Mouse (Mus musculus) ES-Bruce4 (cell line): ENCODE data around the gene Polr3b. TPM values are rescaled to one million over a fixed set of nuclear protein-coding genes. Genes with fewer than 3 reads are reported as not detected.

Experiments
- H3K27ac ChIP-seq: 2 replicates; pipeline ENCODE4 v1.5.1; 2012; ENCODE audit warnings: low read length, inconsistent platforms; ENCODE audit not compliant: insufficient read depth
- H3K27me3 ChIP-seq: 2 replicates; pipeline ENCODE4 v1.6.1; 2012; ENCODE audit warnings: mild to moderate bottlenecking, low read length, inconsistent platforms; ENCODE audit not compliant: control insufficient read depth, poor library complexity, insufficient read depth, severe bottlenecking
- H3K36me3 ChIP-seq: 2 replicates; pipeline ENCODE4 v1.6.1; 2012; ENCODE audit warnings: inconsistent platforms, mild to moderate bottlenecking, low read length, moderate library complexity; ENCODE audit not compliant: control insufficient read depth, poor library complexity, insufficient read depth, severe bottlenecking
- H3K4me1 ChIP-seq: one replicate; pipeline ENCODE4 v1.8.1; 2011; ENCODE audit warnings: low read length; ENCODE audit not compliant: control insufficient read depth, insufficient read depth
- H3K4me3 ChIP-seq: 2 replicates; pipeline ENCODE4 v1.5.1; 2011; ENCODE audit warnings: low read depth, mild to moderate bottlenecking, low read length
- H3K9ac ChIP-seq: 2 replicates; pipeline ENCODE4 v1.6.1; 2012; ENCODE audit warnings: low read depth, mild to moderate bottlenecking, inconsistent platforms; ENCODE audit not compliant: poor library complexity, severe bottlenecking
- H3K9me3 ChIP-seq: replicated peaks from 2 replicates; pipeline ENCODE4 v1.6.1; 2012; ENCODE audit warnings: mild to moderate bottlenecking, low read length, inconsistent platforms; ENCODE audit not compliant: control insufficient read depth, poor library complexity, insufficient read depth, severe bottlenecking
- CTCF ChIP-seq: IDR thresholded peaks from one replicate; pipeline ENCODE4 v1.8.1; 2011; ENCODE audit warnings: low read depth, low read length
- EP300 ChIP-seq: IDR thresholded peaks from 2 replicates; pipeline ENCODE4 v1.6.1; 2011; ENCODE audit warnings: low read depth, low read length; ENCODE audit not compliant: insufficient read depth
- POLR2A ChIP-seq: IDR thresholded peaks from one replicate; pipeline ENCODE4 v1.8.1; 2011; ENCODE audit warnings: low read length; ENCODE audit not compliant: insufficient read depth
- polyA plus RNA-seq: library from polyadenylated mRNA; stranded (reverse); fragments of >200 nt; gene quantifications from 2 replicates; pipeline ENCODE4 v1.2.4, GENCODE M21; 2011; ENCODE audit warnings: low read depth; ENCODE audit not compliant: missing spikeins, insufficient read depth, insufficient read length

The Polr3b gene
- polyA plus RNA-seq, 1 experiment: 45.8 TPM

- no peaks in the 10 kb centered on the region for H3K36me3 ChIP-seq
- H3K9ac ChIP-seq: no peak overlapping the region
- H3K9me3 ChIP-seq: no peaks in the 10 kb centered on the region
- H3K27me3 ChIP-seq: no peaks in the 10 kb centered on the region
- H3K4me1 ChIP-seq: no peaks in the 10 kb centered on the region
- TF ChIP-seq EP300 (no peak), CTCF (no peak), POLR2A (no peak)
- H3K4me3 ChIP-seq: no peak overlapping the region
- no peak overlapping the region for H3K27ac ChIP-seq
These were observed 43.4 kb upstream of the Polr3b start for GRCm38 (mm10) chr10:84578738-84579137.

GRCm38 (mm10) chr10:84579527-84579926 lies 42.6 kb upstream of the Polr3b start:
- Histone ChIP-seq H3K36me3 (no peaks in the 10 kb centered on the region), H3K9me3 (no peaks in the 10 kb centered on the region), H3K4me3 (no peak overlapping the region), H3K27me3 (no peaks in the 10 kb centered on the region), H3K4me1 (no peaks in the 10 kb centered on the region), H3K9ac (no peak overlapping the region), H3K27ac (no peak overlapping the region)
- TF ChIP-seq CTCF (no peak), EP300 (no peak), POLR2A (no peak)

- H3K9ac ChIP-seq: no peak overlapping the region
- H3K4me1 ChIP-seq: no peaks in the 10 kb centered on the region
- TF ChIP-seq EP300 (no peak), CTCF (no peak), POLR2A (no peak)
- H3K36me3 ChIP-seq: no peaks in the 10 kb centered on the region
- no peak overlapping the region for H3K4me3 ChIP-seq
- no peaks in the 10 kb centered on the region for H3K9me3 ChIP-seq
- no peak overlapping the region for H3K27ac ChIP-seq
- no peaks in the 10 kb centered on the region for H3K27me3 ChIP-seq
These were observed 40.9 kb upstream of the Polr3b start for GRCm38 (mm10) chr10:84581191-84581590.

- Histone ChIP-seq H3K27me3 (no peaks in the 10 kb centered on the region), H3K4me1 (no peaks in the 10 kb centered on the region), H3K9ac (no peak overlapping the region), H3K36me3 (no peaks in the 10 kb centered on the region), H3K4me3 (no peak overlapping the region), H3K27ac (no peak overlapping the region), H3K9me3 (no peaks in the 10 kb centered on the region)
- TF ChIP-seq CTCF: no peak
These were observed 39.9 kb upstream of the Polr3b start for GRCm38 (mm10) chr10:84582236-84582635.

GRCm38 (mm10) chr10:84584451-84585293 lies 37.4 kb upstream of the Polr3b start:
- H3K27ac ChIP-seq: no peak overlapping the region
- no peak overlapping the region for H3K4me3 ChIP-seq
- no peak overlapping the region for H3K9ac ChIP-seq
- no peaks in the 10 kb centered on the region for H3K9me3 ChIP-seq
- no peaks in the 10 kb centered on the region for H3K36me3 ChIP-seq
- TF ChIP-seq EP300 (no peak), CTCF (no peak), POLR2A (no peak)
- no peaks in the 10 kb centered on the region for H3K27me3 ChIP-seq
- H3K4me1 ChIP-seq: no peaks in the 10 kb centered on the region

- Histone ChIP-seq H3K27ac (no peak overlapping the region), H3K4me1 (no peaks in the 10 kb centered on the region), H3K4me3 (no peak overlapping the region), H3K36me3 (no peaks in the 10 kb centered on the region), H3K27me3 (no peaks in the 10 kb centered on the region), H3K9ac (no peak overlapping the region), H3K9me3 (no peaks in the 10 kb centered on the region)
- TF ChIP-seq EP300 (no peak), POLR2A (no peak), CTCF (no peak)
These were observed 36.8 kb upstream of the Polr3b start for GRCm38 (mm10) chr10:84585294-84585650.
